Mouse (Mus musculus) G1E (cell line): ENCODE data around the gene Olfr211. TPM values are rescaled to one million over a fixed set of nuclear protein-coding genes. Genes with fewer than 3 reads are reported as not detected.

Experiments used
- ATAC-seq: 2 replicates; pipeline ENCODE4 v1.8.0; 2016; ENCODE audit warnings: mild to moderate bottlenecking; ENCODE audit not compliant: insufficient number of reproducible peaks, poor library complexity, low FRiP score, severe bottlenecking; ENCODE audit errors: extremely low read depth
- DNase-seq: peaks from one replicate; pipeline ENCODE4 v3.0.0; 2012; ENCODE audit warnings: low spot score
- H3K27me3 ChIP-seq: 2 replicates; pipeline ENCODE4 v1.6.1; 2012; ENCODE audit warnings: mild to moderate bottlenecking, low read length, inconsistent platforms; ENCODE audit not compliant: insufficient read depth
- H3K36me3 ChIP-seq: replicated peaks from 2 replicates; pipeline ENCODE3; 2012; ENCODE audit warnings: mild to moderate bottlenecking, inconsistent platforms
- H3K4me1 ChIP-seq: 2 replicates; pipeline ENCODE4 v1.6.1; 2012; ENCODE audit warnings: low read depth, low read length, inconsistent platforms, mixed read lengths; ENCODE audit not compliant: insufficient read depth
- H3K4me3 ChIP-seq: 2 replicates; pipeline ENCODE4 v1.5.1; 2012; ENCODE audit warnings: low read depth, mild to moderate bottlenecking, inconsistent platforms, low read length, moderate library complexity, mixed read lengths
- H3K9me3 ChIP-seq: replicated peaks from 2 replicates; pipeline ENCODE4 v1.6.1; 2012; ENCODE audit warnings: inconsistent platforms
- CTCF ChIP-seq: IDR thresholded peaks from 2 replicates; pipeline ENCODE4 v1.5.1; 2012; ENCODE audit warnings: low read depth, low read length, inconsistent platforms, mixed read lengths
- GATA1 ChIP-seq: IDR thresholded peaks from 2 replicates; pipeline ENCODE4 v1.6.1; 2012; ENCODE audit warnings: borderline replicate concordance, low read length, inconsistent platforms, mixed read lengths
- GATA2 ChIP-seq: IDR thresholded peaks from 2 replicates; pipeline ENCODE4 v1.6.1; 2012; ENCODE audit warnings: low read depth, low read length, inconsistent platforms, borderline replicate concordance
- POLR2AphosphoS5 ChIP-seq: IDR thresholded peaks from 2 replicates; pipeline ENCODE4 v1.6.1; 2012; ENCODE audit warnings: low read depth, low read length, inconsistent platforms; ENCODE audit not compliant: insufficient replicate concordance
- TAL1 ChIP-seq: conservative IDR thresholded peaks from 2 replicates; pipeline ENCODE4 v1.6.1; 2012; ENCODE audit warnings: low read depth, low read length, inconsistent platforms, mixed read lengths
- polyA plus RNA-seq: library from polyadenylated mRNA; stranded (reverse); fragments of >175 nt; gene quantifications from 2 replicates; pipeline ENCODE4 v1.2.3, GENCODE M21; 2012
- total RNA-seq, 2 experiments: library from RNA; stranded (forward) in 1 of 2; stranded (reverse) in 1 of 2; fragments of 200-1000 nt in 1 of 2; fragments of >200 nt in 1 of 2; fragmentation: Nextera tagmentation in 1 of 2; gene quantifications; 2 replicates each; pipeline ENCODE4 v1.2.3; 2014 to 2017

Gene Olfr211
- not detected in 2 replicates for total RNA-seq (2014; fragmentation: Nextera tagmentation)
- total RNA-seq (2017), result 0.06 and 0.22 TPM in 2 replicates
- polyA plus RNA-seq, result not detected in 2 replicates

GRCm38 (mm10) chr6:116488791-116489190 is at the start of gene Olfr211:
Gene Olfr211, plus strand, starts transcription at chr6:116489091.
- TF ChIP-seq GATA1 (no peak), CTCF (no peak), GATA2 (no peak), POLR2AphosphoS5 (no peak), TAL1 (no peak)
- no peaks in the 10 kb centered on the region for H3K36me3 ChIP-seq

DNA sequence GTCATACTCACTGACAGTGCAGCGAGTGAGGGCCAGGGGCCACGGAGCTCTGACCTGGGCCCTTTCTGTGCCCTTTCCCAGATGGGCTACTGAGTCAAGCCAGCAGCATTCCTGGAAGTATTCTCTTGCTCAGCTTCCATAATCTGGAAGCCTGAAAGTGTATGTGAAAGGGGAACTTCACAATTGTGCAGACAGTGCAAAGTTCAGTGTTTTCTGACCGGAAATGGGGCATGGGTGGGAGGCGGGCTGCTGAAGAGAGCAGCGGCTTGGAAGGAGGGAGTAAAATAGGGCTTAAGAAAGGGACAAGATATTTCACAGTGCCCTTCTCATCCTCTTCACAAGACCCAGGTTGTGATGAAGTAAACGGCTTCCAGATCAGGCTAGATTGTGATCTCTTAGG is 49.4 kb upstream of the Olfr211 start:
- H3K36me3 ChIP-seq, result peaks cover 12% of the 10 kb centered on the region
- no peaks in the 10 kb centered on the region for H3K9me3 ChIP-seq
- H3K4me3 ChIP-seq, result no peak overlapping the region
- peaks cover 6% of the 10 kb centered on the region for H3K4me1 ChIP-seq
- ATAC-seq (no peak), DNase-seq (no peak)
- H3K27me3 ChIP-seq, result no peaks in the 10 kb centered on the region
- TF ChIP-seq GATA1 (no peak), CTCF (no peak), POLR2AphosphoS5 (no peak), GATA2 (no peak), TAL1 (no peak)

More at GRCm38 (mm10) chr6:116488791-116489190, at the start of gene Olfr211:
- Histone ChIP-seq H3K27me3 (no peaks in the 10 kb centered on the region), H3K4me1 (no peaks in the 10 kb centered on the region), H3K9me3 (no peaks in the 10 kb centered on the region), H3K4me3 (no peak within 1 kb of the TSS)
- DNase-seq, result no peak
- no peak for ATAC-seq

GRCm38 (mm10) chr6:116440447-116440846 is 48.4 kb upstream of the Olfr211 start:
- no peak for DNase-seq
- H3K36me3 ChIP-seq, result peaks cover 15% of the 10 kb centered on the region
- no peaks in the 10 kb centered on the region for H3K9me3 ChIP-seq
- H3K4me3 ChIP-seq, result no peak overlapping the region
- peaks cover 6% of the 10 kb centered on the region for H3K4me1 ChIP-seq
- ATAC-seq, result no peak
- H3K27me3 ChIP-seq, result no peaks in the 10 kb centered on the region
- TF ChIP-seq TAL1, result no peak
- no peak for TF ChIP-seq POLR2AphosphoS5
- no peak for TF ChIP-seq CTCF
- TF ChIP-seq GATA2, result no peak
- no peak for TF ChIP-seq GATA1

GRCm38 (mm10) chr6:116440849-116441248 is 48.0 kb upstream of the Olfr211 start:
- no peak for TF ChIP-seq GATA2
- no peak for TF ChIP-seq POLR2AphosphoS5
- TF ChIP-seq TAL1, result no peak
- TF ChIP-seq GATA1, result no peak
- no peak for TF ChIP-seq CTCF
- Histone ChIP-seq H3K4me3 (no peak overlapping the region), H3K27me3 (no peaks in the 10 kb centered on the region), H3K36me3 (peaks cover 15% of the 10 kb centered on the region), H3K9me3 (no peaks in the 10 kb centered on the region), H3K4me1 (peaks cover 6% of the 10 kb centered on the region)
- DNase-seq (no peak), ATAC-seq (peak; percentile 65)

GRCm38 (mm10) chr6:116455781-116456180 is 33.1 kb upstream of the Olfr211 start:
- peak; percentile 24 for ATAC-seq
- TF ChIP-seq POLR2AphosphoS5 (no peak), GATA1 (no peak), TAL1 (no peak), CTCF (no peak), GATA2 (no peak)
- H3K4me1 ChIP-seq, result peaks cover 56% of the 10 kb centered on the region
- H3K4me3 ChIP-seq, result no peak overlapping the region; the same call in 1 of the 2 replicates
- peaks cover 25% of the 10 kb centered on the region for H3K36me3 ChIP-seq
- H3K27me3 ChIP-seq, result peaks cover under 1% of the 10 kb centered on the region; the same call in 1 of the 2 replicates
- H3K9me3 ChIP-seq, result no peaks in the 10 kb centered on the region
- no peak for DNase-seq

DNA sequence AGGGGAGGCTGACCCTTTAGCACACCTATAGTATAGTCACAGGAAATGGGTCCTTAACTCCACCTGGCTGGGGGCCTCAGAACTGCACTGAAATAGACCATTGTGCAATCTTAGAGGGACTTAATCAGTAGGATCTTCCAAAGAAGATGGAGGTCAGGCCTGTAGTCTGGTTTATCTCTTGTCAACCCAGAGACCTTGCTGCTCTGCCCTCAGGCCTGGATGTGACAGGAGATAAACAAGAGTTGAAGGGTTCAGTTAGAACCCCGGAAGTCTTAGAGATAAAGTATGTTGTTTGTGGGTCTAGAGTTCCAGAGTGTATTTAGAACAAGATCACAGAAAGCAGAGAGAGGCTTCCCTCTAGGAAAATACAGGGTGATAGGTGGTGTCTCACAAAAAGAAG is 32.4 kb upstream of the Olfr211 start:
- H3K4me3 ChIP-seq, result no peak overlapping the region
- ATAC-seq, result peak; percentile 69
- no peak for TF ChIP-seq CTCF
- no peak for TF ChIP-seq GATA2
- no peak for TF ChIP-seq GATA1
- no peak; the same call in 1 of the 2 replicates for TF ChIP-seq TAL1
- no peak for TF ChIP-seq POLR2AphosphoS5
- H3K36me3 ChIP-seq, result peaks cover 22% of the 10 kb centered on the region
- H3K9me3 ChIP-seq, result no peaks in the 10 kb centered on the region
- H3K4me1 ChIP-seq, result peaks cover 59% of the 10 kb centered on the region
- no peak for DNase-seq
- H3K27me3 ChIP-seq, result peaks cover 4% of the 10 kb centered on the region; the same call in 1 of the 2 replicates
